Mouse (Mus musculus) liver, embryonic 13.5 days (tissue): ENCODE data around the gene Strip1. TPM values are rescaled to one million over a fixed set of nuclear protein-coding genes. Genes with fewer than 3 reads are reported as not detected.

Experiments used
- ATAC-seq: fragments of 200-750 bp; cut with Nextera tagmentation; 2 replicates; pipeline ENCODE4 v1.8.0; 2017; ENCODE audit warnings: low read depth, mild to moderate bottlenecking, moderate number of reproducible peaks, moderate library complexity
- DNase-seq: peaks from one replicate; pipeline ENCODE4 v3.0.0; 2022
- H3K27ac ChIP-seq: fragments of 300-500 bp; sonication (generic); 2 replicates; pipeline ENCODE4 v1.5.1; 2015; ENCODE audit warnings: moderate library complexity, mild to moderate bottlenecking, inconsistent platforms
- H3K27me3 ChIP-seq: fragments of 300-500 bp; sonication (generic); 2 replicates; pipeline ENCODE4 v1.6.1; 2015; ENCODE audit warnings: mild to moderate bottlenecking, inconsistent platforms
- H3K36me3 ChIP-seq: fragments of 300-500 bp; sonication (generic); 2 replicates; pipeline ENCODE4 v1.6.1; 2015; ENCODE audit warnings: mild to moderate bottlenecking, inconsistent platforms
- H3K4me1 ChIP-seq: fragments of 300-500 bp; sonication (generic); replicated peaks from 2 replicates; pipeline ENCODE4 v1.6.1; 2015; ENCODE audit warnings: inconsistent platforms
- H3K4me2 ChIP-seq: fragments of 300-500 bp; sonication (generic); 2 replicates; pipeline ENCODE4 v1.6.1; 2015; ENCODE audit warnings: inconsistent platforms, mild to moderate bottlenecking, moderate library complexity
- H3K4me3 ChIP-seq: fragments of 300-500 bp; sonication (generic); replicated peaks from 2 replicates; pipeline ENCODE4 v1.5.1; 2015; ENCODE audit warnings: mild to moderate bottlenecking, inconsistent platforms
- H3K9ac ChIP-seq: fragments of 300-500 bp; sonication (generic); 2 replicates; pipeline ENCODE4 v1.6.1; 2015; ENCODE audit warnings: mild to moderate bottlenecking, inconsistent platforms
- H3K9me3 ChIP-seq: fragments of 300-500 bp; sonication (generic); replicated peaks from 2 replicates; pipeline ENCODE4 v1.6.1; 2016; ENCODE audit warnings: inconsistent platforms
- WGBS: fragments of 180-500 bp; shearing (Covaris S2); methylation state at CpG from one replicate; pipeline ENCODE4 v1.1.7; 2015; ENCODE audit not compliant: insufficient replicate concordance; 5-methylcytosine and 5-hydroxymethylcytosine counted together
- polyA plus RNA-seq: library from polyadenylated mRNA; unstranded; fragments of >200 nt; fragmentation: Nextera tagmentation; extraction: Ambion mirVana; gene quantifications from 2 replicates; pipeline ENCODE4 v1.2.1, GENCODE M21; 2015

Strip1 gene
- polyA plus RNA-seq, 1 experiment from 2014 or later: 10.4 TPM

- WGBS: 80% methylated on average over 8 of the region's 8 CpGs
- ATAC-seq (no peak), DNase-seq (no peak)
- no peak overlapping the region for H3K9ac ChIP-seq
- no peaks in the 10 kb centered on the region for H3K9me3 ChIP-seq
- H3K27ac ChIP-seq: no peak overlapping the region
- H3K4me2 ChIP-seq: no peak overlapping the region
- H3K4me3 ChIP-seq: no peak overlapping the region
- no peaks in the 10 kb centered on the region for H3K27me3 ChIP-seq
- H3K36me3 ChIP-seq: peaks cover 51% of the 10 kb centered on the region
- peaks cover 11% of the 10 kb centered on the region for H3K4me1 ChIP-seq
Measured at GRCm38 (mm10) chr3:107626751-107627150, 4.7 kb downstream of the Strip1 start.

DNA sequence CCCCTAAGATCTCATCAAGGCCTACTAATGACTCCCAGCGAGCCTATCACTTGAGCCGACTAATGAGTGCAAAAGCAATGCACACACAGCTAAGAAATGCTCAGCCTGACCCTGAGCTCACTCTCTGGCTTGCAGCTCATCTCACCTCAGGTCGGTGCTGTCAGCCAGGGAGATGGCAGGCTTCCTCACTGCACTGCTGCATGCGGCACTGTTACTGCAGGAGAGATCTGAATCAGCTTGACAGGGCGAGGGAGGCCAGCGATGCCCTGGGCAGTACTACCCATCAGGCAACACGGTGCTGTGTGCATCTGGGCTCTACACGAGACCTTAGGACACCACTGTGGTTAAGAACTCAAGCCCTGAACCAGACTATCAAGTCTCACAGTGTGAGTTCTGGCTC is 6.0 kb downstream of the Strip1 start:
- H3K9ac ChIP-seq: no peak overlapping the region
- H3K4me3 ChIP-seq: no peak overlapping the region
- no peak for ATAC-seq
- H3K27ac ChIP-seq: no peak overlapping the region
- H3K4me2 ChIP-seq: no peak overlapping the region
- 79% methylated on average over 8 of the region's 8 CpGs for WGBS
- no peak for DNase-seq
- H3K9me3 ChIP-seq: no peaks in the 10 kb centered on the region
- peaks cover 63% of the 10 kb centered on the region for H3K36me3 ChIP-seq
- H3K27me3 ChIP-seq: no peaks in the 10 kb centered on the region
- peaks cover 6% of the 10 kb centered on the region for H3K4me1 ChIP-seq

GRCm38 (mm10) chr3:107624424-107624823 is 7.1 kb downstream of the Strip1 start:
- ATAC-seq (no peak), DNase-seq (no peak)
- Histone ChIP-seq H3K4me3 (no peak overlapping the region), H3K4me1 (no peaks in the 10 kb centered on the region), H3K4me2 (no peak overlapping the region), H3K27ac (no peak overlapping the region), H3K9me3 (no peaks in the 10 kb centered on the region), H3K9ac (no peak overlapping the region), H3K36me3 (peaks cover 71% of the 10 kb centered on the region), H3K27me3 (no peaks in the 10 kb centered on the region)
- 85% methylated on average over 8 of the region's 8 CpGs for WGBS

DNA sequence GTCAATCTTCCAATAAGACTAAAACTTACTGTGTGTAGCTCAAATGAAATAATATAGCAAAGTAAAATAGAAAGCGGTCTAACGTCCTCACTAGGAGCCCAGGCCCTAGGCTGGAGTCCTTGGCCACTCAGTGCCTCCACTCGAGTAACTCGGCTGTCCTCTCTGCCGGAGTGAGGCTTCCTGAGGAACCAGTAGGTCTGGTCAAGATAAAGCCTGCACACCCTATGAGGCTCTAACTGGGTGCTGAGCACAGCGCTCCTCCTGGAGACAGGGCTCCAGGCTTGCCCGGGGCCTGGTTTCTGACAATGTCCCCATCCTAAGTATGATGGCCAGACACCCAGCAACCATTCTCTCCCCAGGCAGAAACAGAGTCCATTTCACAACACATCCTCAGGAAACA is 9.0 kb downstream of the Strip1 start:
- 80% methylated on average over 7 of the region's 7 CpGs for WGBS
- Histone ChIP-seq H3K27me3 (no peaks in the 10 kb centered on the region), H3K27ac (no peak overlapping the region), H3K4me1 (no peaks in the 10 kb centered on the region), H3K9me3 (no peaks in the 10 kb centered on the region), H3K4me3 (no peak overlapping the region), H3K36me3 (peaks cover 84% of the 10 kb centered on the region), H3K4me2 (no peak overlapping the region), H3K9ac (no peak overlapping the region)
- no peak for ATAC-seq
- DNase-seq: no peak

DNA sequence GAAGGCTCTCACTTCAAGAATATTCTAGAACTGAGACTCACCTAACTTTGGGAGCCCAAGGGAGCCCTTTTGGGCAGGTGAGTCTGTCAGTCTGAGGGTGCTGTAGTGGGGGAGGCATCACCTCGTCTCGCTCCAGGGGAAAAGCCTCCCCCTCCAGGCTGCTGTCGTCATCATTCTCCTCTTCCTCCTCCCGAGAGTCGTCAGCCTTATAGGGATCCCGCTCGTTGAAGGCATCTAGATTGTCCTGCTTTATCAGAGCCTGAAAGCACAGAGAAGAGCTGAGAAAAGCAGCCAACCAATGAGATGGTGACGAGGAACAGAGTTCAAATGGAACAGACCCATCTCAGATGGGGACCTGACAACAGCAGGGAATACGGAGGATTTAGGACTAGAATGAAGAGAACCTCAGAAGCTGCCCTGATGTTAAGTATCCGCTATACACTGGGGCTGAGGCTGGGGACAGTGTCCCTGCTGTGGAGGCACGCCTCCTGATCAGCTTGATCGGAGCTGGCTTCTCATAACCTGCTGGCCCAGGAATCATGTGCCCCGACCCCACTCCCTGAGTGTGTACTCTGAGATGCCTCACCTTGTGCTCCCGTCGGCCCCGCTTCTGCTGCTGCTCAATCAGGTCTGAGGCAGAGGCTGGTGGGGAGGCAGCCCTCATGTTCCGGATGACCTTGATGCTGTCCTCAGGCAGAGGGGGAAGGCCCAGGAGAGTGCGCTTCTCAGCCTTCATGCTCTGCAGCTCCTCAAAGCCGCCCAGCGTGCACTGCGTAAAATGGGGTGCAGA is 10.0 kb downstream of the Strip1 start:
- no peak overlapping the region for H3K9ac ChIP-seq
- no peak overlapping the region for H3K4me3 ChIP-seq
- H3K36me3 ChIP-seq: peaks cover 84% of the 10 kb centered on the region
- WGBS: 82% methylated on average over 21 of the region's 21 CpGs
- H3K4me1 ChIP-seq: no peaks in the 10 kb centered on the region
- DNase-seq (no peak), ATAC-seq (no peak)
- no peak overlapping the region for H3K4me2 ChIP-seq
- no peaks in the 10 kb centered on the region for H3K9me3 ChIP-seq
- no peaks in the 10 kb centered on the region for H3K27me3 ChIP-seq
- no peak overlapping the region for H3K27ac ChIP-seq

DNA sequence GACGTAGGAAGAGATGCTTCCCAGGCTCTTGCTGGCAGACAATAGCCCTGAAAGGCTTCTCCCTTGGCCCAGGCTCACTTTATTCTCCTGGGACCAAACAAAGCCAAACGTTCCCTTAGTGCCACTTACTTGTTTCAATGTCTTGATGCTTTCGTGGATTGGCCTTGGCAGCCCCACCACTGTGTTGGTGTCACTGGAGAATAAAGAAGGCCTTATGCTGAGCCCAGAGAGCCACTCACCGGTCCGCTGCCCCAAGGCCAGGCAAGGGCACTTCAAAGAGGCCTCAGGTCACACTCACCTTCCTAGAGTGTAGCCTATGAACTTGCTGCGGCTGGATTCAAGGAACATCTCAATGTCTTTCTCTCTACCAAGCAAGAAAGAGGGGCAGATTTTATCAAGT is 11.6 kb downstream of the Strip1 start:
- H3K36me3 ChIP-seq: peaks cover 84% of the 10 kb centered on the region
- no peaks in the 10 kb centered on the region for H3K9me3 ChIP-seq
- no peaks in the 10 kb centered on the region for H3K4me1 ChIP-seq
- no peak overlapping the region for H3K9ac ChIP-seq
- H3K4me2 ChIP-seq: no peak overlapping the region
- no peak for ATAC-seq
- no peaks in the 10 kb centered on the region for H3K27me3 ChIP-seq
- no peak overlapping the region for H3K4me3 ChIP-seq
- H3K27ac ChIP-seq: no peak overlapping the region
- WGBS: 86% methylated on average over 6 of the region's 6 CpGs
- no peak for DNase-seq

- H3K36me3 ChIP-seq: peaks cover 94% of the 10 kb centered on the region
- no peak overlapping the region for H3K4me2 ChIP-seq
- no peak overlapping the region for H3K9ac ChIP-seq
- no peak overlapping the region for H3K27ac ChIP-seq
- DNase-seq (no peak), ATAC-seq (no peak)
- no peaks in the 10 kb centered on the region for H3K9me3 ChIP-seq
- no peak overlapping the region for H3K4me3 ChIP-seq
- WGBS: 92% methylated on average over 3 of the region's 3 CpGs
- H3K4me1 ChIP-seq: no peaks in the 10 kb centered on the region
- H3K27me3 ChIP-seq: no peaks in the 10 kb centered on the region
Measured at GRCm38 (mm10) chr3:107617800-107618199, 13.7 kb downstream of the Strip1 start.

GRCm38 (mm10) chr3:107612902-107613525 is 18.5 kb downstream of the Strip1 start:
- H3K27ac ChIP-seq: no peak overlapping the region
- DNase-seq: peak; percentile 34

DNA sequence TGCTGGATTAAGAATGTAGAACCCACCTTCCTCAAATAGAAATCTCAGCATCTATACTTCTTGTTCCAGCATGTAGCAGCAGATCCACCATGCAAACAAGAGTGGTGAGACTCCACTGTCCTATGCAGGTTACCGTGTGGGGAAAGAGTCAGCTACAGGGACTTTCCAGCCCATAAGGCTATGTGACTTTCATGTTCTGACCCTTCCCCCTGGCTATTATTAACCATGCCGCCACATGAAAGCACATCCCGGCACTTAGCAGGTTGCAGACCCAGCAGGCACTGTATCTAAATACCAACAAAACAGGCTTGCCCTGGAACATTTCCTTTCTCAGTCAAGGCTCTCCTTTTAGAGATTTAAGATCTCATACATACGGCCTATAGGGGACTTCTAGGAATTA is 20.1 kb downstream of the Strip1 start:
- H3K36me3 ChIP-seq: peaks cover 46% of the 10 kb centered on the region
- H3K4me3 ChIP-seq: no peak overlapping the region
- H3K27ac ChIP-seq: no peak overlapping the region
- DNase-seq (no peak), ATAC-seq (no peak)
- WGBS: 79% methylated on average over 4 of the region's 4 CpGs
- H3K4me2 ChIP-seq: no peak overlapping the region
- H3K9ac ChIP-seq: no peak overlapping the region
- 0 out of 2 replicates have a peak, but pooled peaks cover 2% of the 10 kb centered on the region for H3K27me3 ChIP-seq
- no peaks in the 10 kb centered on the region for H3K9me3 ChIP-seq
- H3K4me1 ChIP-seq: peaks cover 15% of the 10 kb centered on the region

More at GRCm38 (mm10) chr3:107612902-107613525, 18.5 kb downstream of the Strip1 start:
- 0 out of 2 replicates have a peak, but pooled peaks cover 2% of the 10 kb centered on the region for H3K27me3 ChIP-seq
- H3K9ac ChIP-seq: no peak overlapping the region
- no peaks in the 10 kb centered on the region for H3K9me3 ChIP-seq
- WGBS: 78% methylated on average over 11 of the region's 11 CpGs
- H3K4me1 ChIP-seq: peaks cover 15% of the 10 kb centered on the region
- no peak overlapping the region for H3K4me2 ChIP-seq
- peaks cover 62% of the 10 kb centered on the region for H3K36me3 ChIP-seq
- H3K4me3 ChIP-seq: no peak overlapping the region
- ATAC-seq: 0 out of 2 replicates have a peak, but pooled peaks have one; percentile 53

GRCm38 (mm10) chr3:107609376-107609775 is 22.1 kb downstream of the Strip1 start:
- WGBS: 49% methylated on average over 3 of the region's 3 CpGs
- ATAC-seq (no peak), DNase-seq (no peak)
- Histone ChIP-seq H3K4me1 (peaks cover 15% of the 10 kb centered on the region), H3K9me3 (no peaks in the 10 kb centered on the region), H3K4me3 (no peak overlapping the region), H3K27me3 (peaks cover 9% of the 10 kb centered on the region), H3K36me3 (peaks cover 26% of the 10 kb centered on the region), H3K9ac (no peak overlapping the region), H3K4me2 (no peak overlapping the region), H3K27ac (no peak overlapping the region)

DNA sequence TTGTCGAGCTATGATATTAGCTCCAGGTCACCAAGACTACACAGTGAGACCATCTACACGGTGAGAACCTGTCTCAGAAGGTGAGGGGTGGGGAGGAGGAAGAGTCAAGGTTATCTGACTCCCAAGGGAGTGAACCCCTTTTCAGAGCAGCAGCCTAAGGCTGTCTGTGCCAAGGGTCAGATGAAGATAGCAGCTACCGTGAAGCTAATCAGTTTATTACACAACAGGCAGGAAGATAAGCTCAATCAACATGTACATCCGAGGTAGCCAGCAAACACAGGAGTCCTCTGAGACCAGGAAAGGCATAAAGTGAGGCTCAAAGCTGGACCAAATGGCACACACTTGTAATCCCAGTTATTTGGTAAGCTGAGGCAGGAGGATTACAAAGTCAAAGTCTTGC is 22.7 kb downstream of the Strip1 start:
- no peaks in the 10 kb centered on the region for H3K9me3 ChIP-seq
- H3K9ac ChIP-seq: no peak overlapping the region
- no peak overlapping the region for H3K4me3 ChIP-seq
- ATAC-seq (peak; percentile 54), DNase-seq (no peak)
- peaks cover 14% of the 10 kb centered on the region for H3K27me3 ChIP-seq
- H3K4me2 ChIP-seq: no peak overlapping the region
- peaks cover 15% of the 10 kb centered on the region for H3K4me1 ChIP-seq
- H3K27ac ChIP-seq: no peak overlapping the region
- peaks cover 20% of the 10 kb centered on the region for H3K36me3 ChIP-seq
- 16% methylated on average over 4 of the region's 4 CpGs for WGBS
